Mouse (Mus musculus): ENCODE data around the gene Zfp428. TPM values are rescaled to one million over a fixed set of nuclear protein-coding genes. Genes with fewer than 3 reads are reported as not detected.
A peak's percentile ranks its signal among the peaks of the same experiment; 100 is the strongest.

Gene Zfp428
- polyA plus RNA-seq, 2 experiments, result 2.3 to 4.0 TPM

GRCm38 (mm10) chr7:24524978-24525377, 18.2 kb downstream of the Zfp428 start:
- no peak overlapping the region for H3K9ac ChIP-seq (replicated peaks)
- DNase-seq (ENCODE audit: low read depth in 3 of 3, low spot score in 3 of 3), result no peak
- H3K4me2 ChIP-seq (ENCODE audit: low read depth), result no peak overlapping the region
- WGBS (ENCODE audit: insufficient replicate concordance), result 63% methylated on average over 6 of the region's 6 CpGs
- ATAC-seq (ENCODE audit: insufficient read depth), result no peak
- no peaks in the 10 kb centered on the region; the same call in 1 of the 2 replicates for H3K27me3 ChIP-seq (ENCODE audit: control insufficient read depth, insufficient read depth, low read length)
- H3K4me3 ChIP-seq (ENCODE audit: insufficient read depth in 1 of 2, low read depth in 2 of 2, low read length in 2 of 2), result no peak overlapping the region
- H3K27ac ChIP-seq, result no peak overlapping the region
- no peaks in the 10 kb centered on the region for H3K9me3 ChIP-seq (ENCODE audit: control insufficient read depth, low read length)
- TF ChIP-seq EP300 (IDR thresholded peaks at IDR 0.05; ENCODE audit: low read depth) (no peak), CTCF (IDR thresholded peaks at IDR 0.05; ENCODE audit: low read depth) (no peak)
- H3K36me3 ChIP-seq (replicated peaks; ENCODE audit: control insufficient read depth, insufficient read depth, low read depth), result no peaks in the 10 kb centered on the region
- H3K4me1 ChIP-seq (replicated peaks; ENCODE audit: control insufficient read depth in 2 of 2, insufficient read depth in 2 of 2, low read length in 1 of 2), result peaks cover 0 to 9% of the 10 kb centered on the region in 2 experiments; a peak in 2 of 4 replicates

GRCm38 (mm10) chr7:24525686-24526420, 19.0 kb downstream of the Zfp428 start:
- H3K36me3 ChIP-seq (replicated peaks; ENCODE audit: control insufficient read depth, insufficient read depth, low read depth), result no peaks in the 10 kb centered on the region
- no peak overlapping the region for H3K27ac ChIP-seq
- H3K9ac ChIP-seq (replicated peaks), result no peak overlapping the region
- H3K4me2 ChIP-seq (ENCODE audit: low read depth), result no peak overlapping the region
- TF ChIP-seq CTCF (IDR thresholded peaks at IDR 0.05; ENCODE audit: low read depth) (no peak), EP300 (IDR thresholded peaks at IDR 0.05; ENCODE audit: low read depth) (no peak)
- ATAC-seq (ENCODE audit: insufficient read depth), result no peak
- H3K9me3 ChIP-seq (ENCODE audit: control insufficient read depth, low read length), result no peaks in the 10 kb centered on the region
- no peak overlapping the region for H3K4me3 ChIP-seq (ENCODE audit: insufficient read depth in 1 of 2, low read depth in 2 of 2, low read length in 2 of 2)
- H3K4me1 ChIP-seq (replicated peaks; ENCODE audit: control insufficient read depth in 2 of 2, insufficient read depth in 2 of 2, low read length in 1 of 2), result peaks cover under 1 to 10% of the 10 kb centered on the region in 2 experiments; a peak in 3 of 4 replicates
- no peak for DNase-seq (ENCODE audit: low read depth in 3 of 3, low spot score in 3 of 3)
- WGBS (ENCODE audit: insufficient replicate concordance), result 72% methylated on average over 12 of the region's 12 CpGs
- no peaks in the 10 kb centered on the region; the same call in 1 of the 2 replicates for H3K27me3 ChIP-seq (ENCODE audit: control insufficient read depth, insufficient read depth, low read length)

DNA sequence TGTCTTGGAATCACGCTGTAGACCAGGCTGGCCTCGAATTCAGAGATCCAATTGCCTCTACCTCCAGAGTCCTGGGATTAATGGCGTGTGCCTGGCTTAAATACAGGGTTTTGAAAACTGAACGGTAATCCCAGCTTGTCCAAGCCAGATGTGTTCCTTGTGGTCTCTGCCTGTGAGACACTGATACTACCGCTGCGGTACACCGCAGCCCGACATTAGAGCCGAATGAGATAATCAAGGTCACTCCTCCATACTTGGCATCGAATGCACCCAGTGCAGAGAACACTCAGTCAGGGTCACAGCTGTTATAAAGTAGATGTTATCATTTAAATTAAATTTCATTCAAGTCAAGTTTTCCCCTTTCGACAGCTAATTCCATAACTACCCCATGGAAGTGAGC, 22.1 kb downstream of the Zfp428 start:
- ATAC-seq (ENCODE audit: insufficient read depth) (no peak), DNase-seq (ENCODE audit: low read depth in 3 of 3, low spot score in 3 of 3) (no peak)
- Histone ChIP-seq H3K27me3 (ENCODE audit: control insufficient read depth, insufficient read depth, low read length) (no peaks in the 10 kb centered on the region), H3K27ac (no peak overlapping the region), H3K9me3 (ENCODE audit: control insufficient read depth, low read length) (no peaks in the 10 kb centered on the region), H3K4me3 (ENCODE audit: insufficient read depth in 1 of 2, low read depth in 2 of 2, low read length in 2 of 2) (no peak overlapping the region), H3K9ac (replicated peaks) (no peak overlapping the region), H3K36me3 (replicated peaks; ENCODE audit: control insufficient read depth, insufficient read depth, low read depth) (no peaks in the 10 kb centered on the region), H3K4me1 (replicated peaks; ENCODE audit: control insufficient read depth in 2 of 2, insufficient read depth in 2 of 2, low read length in 1 of 2) (peaks cover 6 to 17% of the 10 kb centered on the region in 2 experiments), H3K4me2 (ENCODE audit: low read depth) (peak overlapping the region; percentile 98; the same call in 1 of the 2 replicates)
- 76% methylated on average over 11 of the region's 11 CpGs for WGBS (ENCODE audit: insufficient replicate concordance)
- TF ChIP-seq EP300 (IDR thresholded peaks at IDR 0.05; ENCODE audit: low read depth) (no peak), CTCF (IDR thresholded peaks at IDR 0.05; ENCODE audit: low read depth) (no peak)

GRCm38 (mm10) chr7:24529580-24529979, 22.8 kb downstream of the Zfp428 start:
- no peaks in the 10 kb centered on the region for H3K27me3 ChIP-seq (ENCODE audit: control insufficient read depth, insufficient read depth, low read length)
- H3K4me2 ChIP-seq (ENCODE audit: low read depth), result peak overlapping the region; percentile 98
- TF ChIP-seq EP300 (IDR thresholded peaks at IDR 0.05; ENCODE audit: low read depth) (no peak), CTCF (IDR thresholded peaks at IDR 0.05; ENCODE audit: low read depth) (no peak)
- WGBS (ENCODE audit: insufficient replicate concordance), result 34% methylated on average over 11 of the region's 11 CpGs
- H3K27ac ChIP-seq, result no peak overlapping the region; the same call in 1 of the 2 replicates
- peak overlapping the region; percentile 70 for H3K9ac ChIP-seq (replicated peaks)
- no peak for ATAC-seq (ENCODE audit: insufficient read depth)
- peaks cover 6 to 17% of the 10 kb centered on the region in 2 experiments for H3K4me1 ChIP-seq (replicated peaks; ENCODE audit: control insufficient read depth in 2 of 2, insufficient read depth in 2 of 2, low read length in 1 of 2)
- peak overlapping the region; percentile 61 to 97 for H3K4me3 ChIP-seq (ENCODE audit: insufficient read depth in 1 of 2, low read depth in 2 of 2, low read length in 2 of 2)
- H3K9me3 ChIP-seq (ENCODE audit: control insufficient read depth, low read length), result no peaks in the 10 kb centered on the region
- H3K36me3 ChIP-seq (replicated peaks; ENCODE audit: control insufficient read depth, insufficient read depth, low read depth), result no peaks in the 10 kb centered on the region
- DNase-seq (ENCODE audit: low read depth in 3 of 3, low spot score in 3 of 3), result no peak

DNA sequence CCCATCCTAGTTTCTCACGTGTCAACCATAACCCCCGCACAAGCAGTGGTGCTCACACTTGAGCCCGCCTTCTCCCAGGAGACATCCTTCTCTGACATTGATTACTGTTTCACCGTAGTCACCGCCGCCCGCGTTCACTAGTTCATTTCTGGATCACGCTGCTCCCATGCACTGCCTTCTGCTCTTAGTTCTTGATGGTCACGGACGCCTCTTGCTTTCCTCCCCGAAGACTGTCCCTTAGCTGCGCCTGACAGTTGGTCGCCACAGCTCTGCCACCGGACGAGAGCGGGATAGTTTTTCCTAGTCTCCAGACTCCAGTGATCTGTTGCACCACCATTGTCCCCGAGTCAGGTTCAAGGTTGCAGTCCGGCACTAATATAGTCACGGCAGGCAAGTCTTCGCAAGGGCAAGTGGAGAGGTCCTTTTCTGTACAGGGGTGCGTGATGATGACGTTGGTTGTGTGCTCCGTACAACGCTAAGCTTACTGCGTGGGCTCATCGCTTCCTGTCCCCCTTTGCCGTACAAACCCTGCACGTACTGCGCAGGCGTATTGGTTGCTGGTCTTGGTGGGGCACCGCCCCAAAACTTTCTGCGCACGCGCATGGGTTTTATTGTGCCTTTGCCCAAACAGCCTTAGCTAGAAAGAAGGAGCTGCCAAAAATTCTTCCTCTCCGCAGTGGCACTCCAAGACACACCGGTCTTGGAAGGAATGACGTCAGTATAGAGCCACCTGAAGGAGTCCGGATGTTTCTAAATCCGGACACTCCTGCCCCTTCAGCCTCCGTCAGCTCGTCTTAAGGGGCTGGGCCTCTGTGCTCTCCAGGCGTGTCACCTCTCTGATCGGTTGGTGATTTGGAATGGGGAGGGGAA, 23.5 kb downstream of the Zfp428 start, which contains the start of gene Irgq:
Gene Irgq, plus strand, starts transcription at position 628 of the 870 bp plus-strand sequence.
- H3K27ac ChIP-seq, result peak within 1 kb of the TSS; percentile 70
- no peak for TF ChIP-seq CTCF (IDR thresholded peaks at IDR 0.05; ENCODE audit: low read depth)
- 0 out of 2 replicates have a peak, but pooled peaks have one; percentile 22 for TF ChIP-seq EP300 (IDR thresholded peaks at IDR 0.05; ENCODE audit: low read depth)
- peak within 1 kb of the TSS; percentile 98 for H3K4me2 ChIP-seq (ENCODE audit: low read depth)
- no peaks in the 10 kb centered on the region for H3K36me3 ChIP-seq (replicated peaks; ENCODE audit: control insufficient read depth, insufficient read depth, low read depth)
- DNase-seq (ENCODE audit: low read depth in 3 of 3, low spot score in 3 of 3) (peak; percentile 95 to 96 (median 96)), ATAC-seq (ENCODE audit: insufficient read depth) (peak; percentile 92)
- H3K9ac ChIP-seq (replicated peaks), result peak within 1 kb of the TSS; percentile 81
- no peaks in the 10 kb centered on the region for H3K27me3 ChIP-seq (ENCODE audit: control insufficient read depth, insufficient read depth, low read length)
- peak within 1 kb of the TSS; percentile 61 to 97 for H3K4me3 ChIP-seq (ENCODE audit: insufficient read depth in 1 of 2, low read depth in 2 of 2, low read length in 2 of 2)
- peaks cover 6 to 17% of the 10 kb centered on the region in 2 experiments for H3K4me1 ChIP-seq (replicated peaks; ENCODE audit: control insufficient read depth in 2 of 2, insufficient read depth in 2 of 2, low read length in 1 of 2)
- no peaks in the 10 kb centered on the region for H3K9me3 ChIP-seq (ENCODE audit: control insufficient read depth, low read length)
- WGBS (ENCODE audit: insufficient replicate concordance), result under 1% methylated on average over 44 of the region's 44 CpGs
